Mouse (Mus musculus) stomach, embryonic 15.5 days (tissue): Measurements from ENCODE around the gene Gm49369. TPM values are rescaled to one million over a fixed set of nuclear protein-coding genes. Genes with fewer than 3 reads are reported as not detected.

ENCODE experiments used
- polyA plus RNA-seq: library from polyadenylated mRNA; unstranded; fragments of >200 nt; fragmentation: Nextera tagmentation; extraction: Ambion mirVana; gene quantifications from 2 replicates; pipeline ENCODE4 v1.2.1, GENCODE M21; 2015

Gm49369 gene
- polyA plus RNA-seq, 1 experiment from 2014 or later, result 0.58 TPM

Other genes with a start within 250 kb of the Gm49369 start
- not detected in 2 replicates for gene Gm39115, start 246.6 kb downstream of the Gm49369 start, polyA plus RNA-seq
- gene Gm45337, start 238.1 kb downstream of the Gm49369 start, polyA plus RNA-seq, result not detected in 2 replicates
- gene Gm29735, start 225.6 kb downstream of the Gm49369 start, polyA plus RNA-seq, result not detected in 2 replicates
- not detected in 2 replicates for gene Gm4553, start 216.9 kb downstream of the Gm49369 start, polyA plus RNA-seq
- not detected in 2 replicates for gene Krtap5-2, start 206.7 kb downstream of the Gm49369 start, polyA plus RNA-seq
- not detected in 2 replicates for gene Gm10153, start 192.3 kb downstream of the Gm49369 start, polyA plus RNA-seq
- not detected in 2 replicates for gene Krtap5-3, start 181.3 kb downstream of the Gm49369 start, polyA plus RNA-seq
- not detected in 2 replicates for gene Gm7579, start 170.8 kb downstream of the Gm49369 start, polyA plus RNA-seq
- gene Krtap5-5, start 152.7 kb downstream of the Gm49369 start, polyA plus RNA-seq, result not detected in 2 replicates
- not detected in 2 replicates for gene Gm40460, start 141.6 kb downstream of the Gm49369 start, polyA plus RNA-seq
- gene Gm2431, start 124.3 kb downstream of the Gm49369 start, polyA plus RNA-seq, result not detected in 2 replicates
- gene Gm4559, start 108.3 kb downstream of the Gm49369 start, polyA plus RNA-seq, result not detected in 2 replicates
- not detected in 2 replicates for gene Krtap5-1, start 85.5 kb downstream of the Gm49369 start, polyA plus RNA-seq
- gene Krtap5-4, start 79.1 kb downstream of the Gm49369 start, polyA plus RNA-seq, result not detected in 2 replicates
- 1.7 and 2.8 TPM in 2 replicates for gene Ifitm10, start 8.9 kb downstream of the Gm49369 start, polyA plus RNA-seq
- 308 and 323 TPM in 2 replicates for gene Ctsd, start 5.4 kb upstream of the Gm49369 start, polyA plus RNA-seq
- 13.2 and 19.6 TPM in 2 replicates for gene Syt8, start 52.2 kb upstream of the Gm49369 start, polyA plus RNA-seq
- gene Tnni2, start 59.1 kb upstream of the Gm49369 start, polyA plus RNA-seq, result 10.4 and 13.3 TPM in 2 replicates
- gene Lsp1, start 78.1 kb upstream of the Gm49369 start, polyA plus RNA-seq, result 196 and 211 TPM in 2 replicates
- 4.6 and 11.8 TPM in 2 replicates for gene Tnnt3, start 116.2 kb upstream of the Gm49369 start, polyA plus RNA-seq
- gene Mrpl23, start 150.0 kb upstream of the Gm49369 start, polyA plus RNA-seq, result 21.9 and 26.2 TPM in 2 replicates